Mouse (Mus musculus): Measurements from ENCODE around the gene Vps33a.

Gene Vps33a

DNA sequence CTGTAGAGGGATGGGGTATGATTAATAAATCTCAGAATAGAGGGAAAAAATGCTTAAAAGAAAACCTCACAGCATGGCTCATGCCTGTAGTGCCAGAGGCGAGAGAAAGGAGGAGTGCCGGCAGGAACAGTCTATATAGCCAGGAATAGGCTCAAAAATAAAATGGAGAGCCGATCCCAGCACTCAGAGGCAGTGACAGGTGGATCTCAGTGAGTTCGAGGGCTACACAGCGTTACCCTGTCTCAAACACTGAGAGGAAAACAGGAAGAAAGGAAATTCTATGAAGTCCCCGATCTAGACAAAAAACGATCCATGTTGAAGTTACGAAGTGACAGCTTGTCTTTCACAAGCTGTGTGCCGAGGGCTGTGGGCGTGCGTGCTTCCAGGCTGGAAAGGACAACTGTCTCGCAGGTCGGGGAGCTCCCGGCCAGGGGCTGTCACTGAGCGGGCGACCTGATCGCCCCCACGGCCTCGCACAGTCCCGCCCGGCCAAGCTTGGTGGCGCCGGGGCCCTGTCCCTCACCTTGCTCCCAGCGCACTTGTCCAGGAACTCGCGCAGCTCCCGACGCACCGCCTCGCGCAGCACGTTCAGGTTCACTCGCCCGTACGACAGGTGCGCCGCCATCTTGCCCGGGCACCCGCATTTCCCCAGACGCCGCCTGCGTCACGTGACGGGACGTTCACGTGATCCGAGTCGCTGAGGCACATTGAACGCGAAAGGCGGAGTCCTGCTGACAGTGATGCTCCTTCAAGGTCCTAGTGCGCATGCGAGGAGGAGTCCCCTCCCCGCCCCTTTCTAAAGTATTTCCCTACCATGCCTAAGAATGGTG, at the start of gene Vps33a:
Gene Vps33a (minus strand): TSS at position 682 of the 830 bp plus-strand sequence.
- CTCF ChIA-PET: no interaction called here

DNA sequence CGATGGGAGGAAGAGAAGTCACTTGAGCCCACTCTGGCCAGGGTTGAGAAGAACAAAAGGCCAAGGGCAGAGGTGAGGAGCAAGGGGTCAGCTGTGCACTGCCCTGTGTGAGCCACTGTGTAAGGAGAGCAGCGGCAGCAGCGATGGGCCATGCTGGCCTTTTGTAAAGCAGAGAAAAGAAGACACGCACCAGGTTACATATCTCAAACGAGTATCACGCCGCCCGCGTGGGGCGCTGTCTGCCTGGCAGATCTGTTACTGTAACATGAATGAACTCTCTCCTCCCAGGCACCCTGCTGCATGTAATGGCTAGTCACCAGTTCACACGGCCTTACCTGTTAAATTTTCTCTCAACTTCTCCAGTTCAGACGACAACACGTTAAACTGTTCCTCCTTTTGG, 49.6 kb upstream of the Vps33a start:
- CTCF ChIA-PET: no interaction called here

DNA sequence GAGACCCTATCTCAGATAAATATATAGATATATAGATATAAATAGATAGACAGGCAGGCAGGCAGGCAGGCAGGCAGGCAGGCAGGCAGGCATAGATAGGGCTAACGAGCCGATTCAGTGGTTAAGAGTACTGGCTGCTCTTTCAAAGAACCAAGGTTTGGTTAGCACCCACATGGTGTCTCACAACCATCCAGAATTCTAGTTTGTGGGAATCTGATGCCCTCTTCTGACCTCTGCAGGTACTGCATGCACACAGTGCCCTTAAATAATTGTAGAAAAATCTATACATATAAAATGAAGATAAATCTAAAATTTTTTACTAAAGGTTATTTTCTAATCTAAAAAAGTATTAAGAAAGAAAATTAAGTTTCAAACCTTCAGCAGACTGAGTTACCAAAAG, 45.7 kb upstream of the Vps33a start:
- CTCF ChIA-PET: no interaction called here

DNA sequence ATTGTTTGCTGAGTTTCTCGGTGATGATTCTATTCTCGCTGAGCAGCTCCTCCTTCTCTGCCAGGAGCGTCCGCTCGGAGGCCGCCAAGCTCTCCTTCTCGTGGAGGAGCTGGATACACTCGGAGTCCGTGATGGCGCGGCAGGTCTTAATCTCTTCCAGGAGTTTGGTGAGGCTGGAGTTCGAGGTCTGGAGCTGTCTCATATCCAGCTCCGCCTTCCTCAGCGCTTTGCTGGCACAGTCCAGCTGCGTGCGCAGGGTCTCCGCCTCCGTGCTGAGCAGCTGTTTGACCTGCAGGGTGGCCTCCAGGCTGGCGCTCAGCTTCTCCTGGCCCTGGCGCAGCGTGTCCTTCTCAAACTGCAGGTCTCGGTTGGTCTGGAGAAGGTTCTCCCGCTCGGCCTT, 41.4 kb upstream of the Vps33a start:
- CTCF ChIA-PET: no interaction called here

DNA sequence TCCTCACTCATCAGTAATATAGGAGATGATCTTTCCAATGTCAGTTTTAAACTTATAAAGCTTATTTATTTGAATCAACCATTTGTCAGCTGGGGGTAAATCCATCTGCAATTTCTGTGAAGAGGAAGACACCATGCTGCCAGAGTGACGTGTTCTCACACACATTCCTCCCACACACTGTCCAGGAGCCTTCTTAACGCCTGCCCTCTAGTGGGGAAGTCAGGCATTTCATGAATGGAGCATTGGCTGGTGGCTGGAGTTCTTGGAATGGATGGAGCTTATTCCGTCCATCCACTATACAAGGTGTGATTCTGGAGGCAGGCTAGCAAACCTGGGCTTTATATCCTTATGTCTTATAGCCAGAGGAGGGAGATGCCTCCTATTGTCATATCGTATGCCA, 37.0 kb upstream of the Vps33a start:
- CTCF ChIA-PET: no interaction called here

DNA sequence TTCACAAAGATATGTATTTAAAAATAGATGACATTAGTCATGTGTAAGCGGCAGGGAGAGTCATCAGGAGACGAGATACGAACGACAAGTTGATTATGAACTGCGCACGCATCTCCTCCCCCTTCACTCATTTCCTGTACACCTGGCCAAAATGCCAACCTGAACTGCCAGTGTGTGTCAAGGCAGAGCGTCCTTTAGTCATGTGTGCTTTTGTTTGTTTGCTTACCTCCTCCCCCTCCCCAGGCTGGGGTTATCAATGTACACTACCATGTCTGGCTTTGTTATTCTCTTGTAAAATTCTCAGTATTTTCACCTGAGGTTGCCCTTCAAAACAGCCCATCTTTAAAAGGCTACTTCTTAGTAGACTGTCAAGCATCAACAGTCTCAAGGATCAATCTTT, 36.6 kb upstream of the Vps33a start:
- CTCF ChIA-PET: no interaction called here

DNA sequence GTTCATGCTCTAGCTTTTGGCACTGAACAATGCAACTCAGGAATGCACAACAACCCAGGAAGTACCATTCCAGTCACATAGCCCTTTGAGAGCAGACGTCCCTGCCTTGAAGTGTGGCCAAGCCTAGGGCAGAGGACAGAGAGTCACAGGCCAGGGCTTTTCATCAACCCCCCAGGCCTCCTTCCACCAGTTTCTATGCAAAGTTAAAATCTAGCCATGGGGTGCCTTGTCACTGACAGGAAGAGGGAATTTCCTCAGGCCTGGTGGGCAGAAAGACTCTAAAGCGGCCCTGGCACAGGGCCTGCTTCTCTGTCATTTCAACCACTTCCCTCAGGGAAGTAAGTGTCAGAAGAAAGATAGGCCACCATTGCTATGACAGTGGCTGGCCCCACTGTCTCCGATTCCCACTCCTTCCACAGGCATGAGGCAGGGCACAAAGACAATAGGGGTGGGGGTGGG, 34.4 kb upstream of the Vps33a start:
- CTCF ChIA-PET: no interaction called here

DNA sequence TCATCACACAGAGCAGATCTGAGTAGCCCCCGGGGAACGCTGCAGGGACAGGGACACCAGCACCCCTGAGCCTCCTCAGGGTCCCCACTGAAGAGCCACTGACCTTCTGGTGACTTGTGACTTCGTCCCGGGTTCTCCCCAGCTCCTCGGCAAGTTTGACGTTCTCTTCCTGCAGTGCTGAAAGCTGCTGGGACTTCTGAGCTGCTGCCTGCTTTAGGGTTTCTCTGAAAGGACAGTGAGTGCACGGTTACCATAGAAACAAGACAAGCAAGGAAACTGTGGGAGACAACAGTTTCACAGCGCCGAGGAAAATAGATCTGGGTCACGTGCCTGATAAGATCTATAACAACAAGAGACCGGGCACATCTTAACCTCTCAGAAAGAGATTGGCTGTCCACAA, 30.7 kb upstream of the Vps33a start:
- CTCF ChIA-PET: no interaction called here

DNA sequence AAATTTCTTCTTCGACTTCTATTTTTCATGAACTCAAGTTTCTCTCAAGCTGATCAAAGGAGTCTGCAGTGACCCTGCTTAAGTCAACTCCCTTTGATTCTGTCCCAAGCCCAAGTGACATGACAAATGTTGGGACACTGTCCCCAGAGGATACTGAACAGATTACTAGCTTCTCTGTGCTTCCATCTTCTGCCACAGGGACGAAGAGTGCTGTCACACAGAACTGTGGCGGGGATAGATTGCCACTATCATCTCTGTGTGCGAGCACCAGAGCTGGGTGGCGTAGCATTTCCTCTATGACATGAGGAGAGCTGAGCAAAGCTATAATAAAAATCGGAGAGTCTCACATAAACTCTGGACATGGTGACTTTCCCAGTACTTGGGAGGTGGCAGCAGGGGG, 29.3 kb upstream of the Vps33a start:
- CTCF ChIA-PET: no interaction called here

DNA sequence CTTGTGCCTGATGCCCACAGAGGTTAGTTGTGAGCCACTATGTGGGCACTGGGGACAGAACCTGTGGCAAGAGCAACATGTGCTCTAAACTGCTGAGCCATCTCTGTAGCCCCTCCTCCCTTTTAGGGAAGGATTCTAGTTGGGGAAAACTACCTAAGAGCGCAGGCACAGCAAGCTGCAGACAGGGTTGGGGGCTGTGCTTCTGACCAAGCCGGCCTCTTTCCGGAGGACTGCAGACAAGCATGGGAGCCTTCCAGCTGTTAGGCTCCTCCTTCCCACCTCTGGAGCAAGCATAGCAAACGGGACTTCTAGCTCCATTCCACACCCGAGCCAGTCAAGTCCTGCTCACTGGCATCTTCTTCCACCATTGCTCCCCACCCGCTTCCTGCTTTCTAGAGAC, 26.5 kb upstream of the Vps33a start:
- CTCF ChIA-PET: interaction anchor here (0.9 kb wide), 1 partner anchor 24 kb away, joined by 3 read pairs; no protein-coding TSS in a partner anchor

DNA sequence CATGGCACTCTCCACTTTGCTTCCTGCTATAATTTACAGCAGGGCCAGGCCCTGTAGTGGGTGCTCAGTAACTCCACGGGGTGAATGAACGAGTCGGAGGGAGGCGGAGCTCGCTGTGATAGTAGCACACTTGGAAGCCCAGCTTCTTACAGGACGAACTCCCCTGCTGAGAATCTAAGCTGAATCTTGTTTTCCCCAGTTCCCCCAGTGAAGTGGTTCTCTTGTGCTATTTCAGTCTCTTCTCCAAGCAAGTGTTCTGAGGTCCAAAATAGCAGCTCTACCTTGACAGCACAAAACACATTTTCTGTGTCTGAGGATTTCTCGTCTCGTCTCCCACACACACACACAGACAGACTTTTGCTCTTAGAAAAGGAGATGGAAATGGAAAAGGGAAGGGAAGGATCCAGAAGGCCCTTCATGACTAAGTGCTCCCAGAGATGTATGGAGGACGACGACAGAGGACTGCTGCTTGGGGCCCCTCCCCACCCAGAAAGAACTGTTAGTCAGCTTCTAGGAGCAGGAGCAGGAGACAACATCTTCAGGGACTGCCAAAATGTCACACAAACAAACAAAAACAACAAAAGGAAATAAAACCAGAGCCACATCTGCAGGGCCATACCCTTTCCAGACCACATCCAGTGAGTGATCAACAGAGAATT, 20.9 kb upstream of the Vps33a start:
- CTCF ChIA-PET: no interaction called here

DNA sequence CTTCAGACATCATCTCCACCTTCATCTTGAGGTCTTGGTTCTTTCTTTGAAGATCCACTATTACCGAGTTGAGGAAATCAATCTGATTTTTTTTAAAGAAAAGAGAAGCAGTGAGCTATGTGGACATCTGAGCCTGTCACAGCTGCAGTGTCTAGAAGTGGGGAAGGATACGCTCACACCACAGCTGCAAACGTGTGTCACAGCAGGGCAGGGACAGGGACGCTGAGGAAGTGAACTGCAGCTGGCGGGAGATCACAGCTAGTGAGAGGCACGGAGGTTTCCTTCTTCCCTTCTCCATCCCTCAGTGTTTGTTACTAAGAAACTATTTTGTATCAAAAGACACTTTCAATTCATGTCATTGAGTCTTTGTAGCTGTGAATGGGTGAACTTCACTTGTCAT, 7.2 kb upstream of the Vps33a start:
- CTCF ChIA-PET: no interaction called here

DNA sequence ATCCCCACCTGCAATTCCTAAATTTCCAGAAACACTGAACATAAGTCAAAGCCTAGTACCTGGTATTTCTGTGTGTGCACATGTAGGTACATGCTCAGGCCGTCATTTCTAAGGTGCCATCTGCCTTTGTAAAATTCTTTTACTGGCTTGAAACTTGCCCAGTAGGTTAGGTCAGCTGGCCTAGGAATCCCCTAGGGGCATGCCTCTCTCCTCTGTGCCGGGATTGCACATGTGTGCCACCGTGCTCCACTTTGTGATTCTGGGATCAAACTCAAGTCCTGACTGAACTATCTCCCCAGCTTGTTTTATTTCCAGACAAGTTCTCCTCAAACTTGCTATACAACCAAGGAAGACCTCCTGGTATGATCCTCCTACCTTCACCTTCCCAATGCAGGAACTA, 3.9 kb upstream of the Vps33a start:
- CTCF ChIA-PET: interaction anchor here (0.7 kb wide), 1 partner anchor 248 kb away, joined by 3 read pairs; no protein-coding TSS in a partner anchor

DNA sequence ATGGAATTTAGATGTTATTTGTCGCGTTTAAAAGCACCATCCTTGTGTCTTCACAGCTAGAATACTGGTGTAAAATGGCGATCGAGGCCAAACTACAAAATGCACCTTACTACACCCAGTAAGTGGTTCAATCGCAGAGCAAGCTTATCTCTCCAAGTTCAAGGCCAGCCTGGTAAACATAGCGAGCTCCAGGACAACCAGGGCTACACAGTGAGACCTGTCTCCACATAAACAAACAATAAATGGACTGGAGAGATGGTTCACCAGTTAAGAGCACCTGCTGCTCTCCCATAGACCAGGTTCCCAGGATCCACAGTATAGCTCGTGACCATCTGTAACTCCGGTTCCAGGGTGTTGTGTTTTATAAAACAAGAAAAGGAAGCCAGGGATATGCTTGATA, 524 bp upstream of the Vps33a start:
- CTCF ChIA-PET: interaction anchor here (0.5 to 0.7 kb wide), 2 partner anchors 37 to 183 kb away, joined by 3 to 25 read pairs; no protein-coding TSS in a partner anchor

DNA sequence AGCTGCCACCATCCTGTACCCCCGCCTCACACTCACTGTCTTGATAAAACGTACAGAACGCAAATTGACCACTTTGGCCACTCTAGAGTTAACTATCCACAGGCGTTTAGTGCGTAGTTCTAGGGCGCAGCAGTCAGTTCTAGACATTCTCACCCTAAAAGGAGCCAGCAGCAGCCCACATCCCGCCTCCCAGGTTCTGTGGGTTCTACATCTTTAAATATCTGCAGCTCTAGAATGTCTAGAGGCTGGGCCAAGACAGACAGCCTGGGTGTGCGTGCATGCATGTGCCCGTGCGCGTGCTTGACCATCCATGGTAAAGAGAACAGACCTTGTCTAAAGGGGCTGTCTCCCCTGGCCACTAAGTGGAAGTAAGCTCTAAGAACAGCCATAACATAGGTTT, 11.7 kb downstream of the Vps33a start:
- CTCF ChIA-PET: interaction anchor here (0.7 kb wide), 1 partner anchor 75 kb away, joined by 6 read pairs; no protein-coding TSS in a partner anchor

DNA sequence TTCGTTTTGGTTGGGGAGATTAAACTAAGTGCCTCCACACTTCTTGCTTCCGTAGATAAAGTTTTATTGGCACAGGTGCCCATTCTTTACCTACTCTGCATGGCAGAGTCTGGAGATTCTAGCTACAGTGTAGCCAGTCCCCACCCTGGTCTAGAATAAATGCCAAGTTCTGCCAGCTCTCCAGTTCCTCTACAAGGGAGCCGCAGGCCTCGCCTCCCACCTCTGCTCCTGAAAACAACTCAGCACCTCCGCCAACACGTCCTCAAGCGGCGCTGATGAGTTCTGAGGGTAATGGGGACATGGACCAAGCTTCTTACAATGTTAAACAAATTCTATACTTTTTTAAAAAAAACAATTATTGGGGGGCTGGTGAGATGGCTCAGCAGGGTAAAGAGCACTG, 13.2 kb downstream of the Vps33a start:
- CTCF ChIA-PET: interaction anchor here (0.7 kb wide), 1 partner anchor 1287 kb away, joined by 5 read pairs; no protein-coding TSS in a partner anchor

DNA sequence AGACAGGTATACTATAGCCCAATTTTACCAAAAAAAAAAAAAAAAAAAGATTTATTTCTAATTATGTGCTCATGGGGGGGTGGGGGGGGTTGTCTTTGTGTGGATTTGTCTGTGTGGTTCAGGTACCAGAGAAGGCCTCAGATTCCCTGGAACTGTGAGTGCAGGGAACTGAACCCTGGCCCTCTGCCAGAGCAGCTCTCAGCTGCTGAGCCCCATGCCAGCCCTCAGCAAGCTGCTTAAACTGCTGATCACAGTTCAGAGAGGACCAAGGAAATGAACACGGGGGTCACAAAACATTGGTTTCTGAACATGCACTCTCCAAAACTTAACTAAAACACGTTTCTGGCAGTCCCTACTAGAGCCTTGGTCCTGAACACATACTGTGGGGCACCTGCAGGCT, 16.4 kb downstream of the Vps33a start:
- CTCF ChIA-PET: no interaction called here

DNA sequence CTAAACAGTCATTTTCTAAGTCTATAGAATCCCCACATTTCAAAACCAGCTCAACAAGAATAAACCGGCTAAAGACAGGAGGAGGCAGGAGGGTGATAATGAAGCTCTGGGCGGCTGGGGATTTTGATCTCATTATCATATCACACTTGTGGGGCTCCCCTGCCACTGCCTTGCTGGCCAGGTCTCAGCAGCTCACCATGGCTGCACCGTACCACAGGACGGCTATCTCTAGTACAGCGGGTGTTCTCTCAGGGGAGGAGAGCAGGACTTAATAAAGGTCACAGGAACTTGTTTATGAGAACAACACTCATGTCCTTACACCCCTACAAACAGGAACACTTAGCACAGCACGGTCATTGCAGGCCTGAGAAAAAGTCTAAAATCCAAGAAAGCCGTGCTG, 17.1 kb downstream of the Vps33a start:
- CTCF ChIA-PET: no interaction called here

DNA sequence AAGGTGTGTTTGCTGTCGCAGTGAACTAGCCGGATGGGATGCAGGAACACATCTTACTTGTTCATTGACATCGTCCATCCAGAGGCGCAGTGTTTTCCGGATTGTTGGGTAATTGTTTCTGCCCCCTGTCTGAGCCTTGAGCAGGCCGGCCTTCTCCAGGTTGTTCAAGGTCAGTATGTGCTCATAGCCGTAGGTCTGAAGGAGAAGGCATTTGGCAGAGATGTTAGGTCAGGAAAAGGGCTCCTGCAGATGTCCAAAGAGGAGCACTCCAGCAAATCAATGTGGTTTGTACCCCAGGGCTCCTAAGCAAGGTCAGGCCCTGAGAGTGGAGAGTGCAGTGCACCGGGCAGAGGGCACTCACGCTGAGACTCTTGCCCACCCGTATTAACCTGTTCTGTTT, 39.0 kb downstream of the Vps33a start:
- CTCF ChIA-PET: no interaction called here

DNA sequence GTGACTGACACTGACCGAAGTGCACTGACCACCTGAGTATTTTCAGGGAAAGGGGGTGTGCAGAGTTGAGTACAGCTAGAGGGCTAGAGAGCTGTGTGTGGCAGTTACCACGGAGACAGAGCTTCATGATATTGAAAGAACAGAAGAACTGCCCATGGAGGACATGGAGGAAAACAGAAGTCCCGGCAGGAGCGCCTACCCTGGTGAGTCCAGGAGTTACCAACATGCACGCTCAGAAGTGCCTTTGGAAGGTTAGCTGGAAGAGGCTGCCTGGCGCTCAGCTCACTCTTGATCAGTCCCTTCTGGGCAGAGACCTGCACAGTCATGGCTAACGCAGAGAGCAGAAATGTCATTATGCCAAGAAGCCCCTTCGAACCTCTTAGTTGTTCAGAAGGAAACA, 42.8 kb downstream of the Vps33a start:
- CTCF ChIA-PET: interaction anchor here (0.6 to 1.4 kb wide), 2 partner anchors 21 to 178 kb away, joined by 4 to 14 read pairs; no protein-coding TSS in a partner anchor

DNA sequence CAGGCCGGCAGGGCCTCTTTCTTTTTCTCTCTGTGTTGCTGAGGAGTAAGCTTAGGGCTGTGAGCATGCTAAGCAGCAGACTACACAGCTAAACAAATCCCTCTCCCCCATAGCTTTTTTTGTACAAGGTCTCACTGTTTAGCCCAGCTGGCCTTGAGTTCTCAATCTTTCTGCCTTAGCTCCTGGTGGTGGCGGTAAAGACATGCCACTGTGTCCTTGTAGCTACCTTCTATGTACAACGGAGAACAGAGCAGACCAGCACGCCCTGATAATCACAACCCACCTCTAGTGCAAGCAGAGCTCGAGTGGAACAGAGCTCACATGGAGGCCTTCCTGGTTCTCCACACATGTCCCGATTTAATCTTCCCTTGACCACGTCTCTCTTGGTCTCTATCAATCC, 44.2 kb downstream of the Vps33a start:
- CTCF ChIA-PET: no interaction called here

DNA sequence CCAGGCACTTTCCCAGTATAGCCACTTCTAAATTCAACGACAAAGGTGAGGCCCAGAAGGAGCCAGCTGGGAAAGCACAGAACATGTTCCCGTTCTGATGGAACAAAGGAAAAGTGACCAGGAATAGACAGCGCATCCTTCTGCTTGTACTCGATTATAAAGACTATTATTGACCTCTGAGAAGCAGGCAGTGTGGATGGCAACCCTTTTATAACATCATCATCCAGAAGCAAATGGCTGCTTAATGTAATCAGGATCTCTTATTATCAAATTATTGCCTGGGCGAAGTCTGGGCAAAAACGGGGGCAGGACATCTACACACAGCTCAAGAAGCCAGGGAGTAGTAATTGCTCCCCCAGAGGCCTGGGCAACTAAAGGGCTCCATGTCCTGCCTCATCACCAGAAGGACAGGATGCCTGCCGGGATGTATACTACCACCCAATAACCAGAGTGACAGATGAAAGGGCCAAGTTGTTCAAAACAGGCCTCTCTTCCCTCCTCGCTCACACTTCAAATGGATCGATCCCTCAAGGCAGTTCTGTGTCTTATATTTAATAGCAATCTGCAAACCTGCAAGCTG, 46.8 kb downstream of the Vps33a start:
- CTCF ChIA-PET: no interaction called here

DNA sequence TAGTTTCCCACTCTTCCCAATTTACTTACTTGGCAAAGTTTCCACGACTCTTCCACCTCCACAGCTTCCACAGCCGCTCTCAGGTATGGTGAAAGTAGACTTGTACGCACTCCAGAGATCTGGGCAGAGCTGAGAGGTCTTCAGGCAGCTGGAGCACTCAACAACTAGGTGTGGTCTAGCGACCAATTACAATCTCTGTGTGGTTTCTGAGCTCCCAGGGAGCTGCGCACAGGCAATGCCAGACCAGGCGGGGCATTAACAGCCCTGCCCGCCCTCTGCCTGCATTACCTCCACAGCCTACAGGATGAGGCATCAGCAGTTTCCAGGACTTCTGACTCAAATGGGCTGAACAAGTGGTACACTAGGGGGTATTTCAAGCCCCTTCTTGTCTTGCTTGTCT, 47.6 kb downstream of the Vps33a start, which contains the start of gene Gm49027:
Gene Gm49027 (minus strand): TSS at position 208 of the 400 bp plus-strand sequence.
- CTCF ChIA-PET: no interaction called here
